Mouse (Mus musculus): Measurements from ENCODE around the gene Usp51.

GRCm38 (mm10) chrX:153007021-153007684 is 884 bp downstream of the Usp51 start:
- TF ChIP-seq CTCF (IDR thresholded peaks at IDR 0.05; ENCODE audit: low read depth, low read length) (no peak), POLR2A (IDR thresholded peaks at IDR 0.05; ENCODE audit: extremely low read depth, insufficient read depth, low read length) (no peak)

All from liver, adult 2 months (tissue).